Mouse (Mus musculus) thymus, adult 2 months (tissue): ENCODE results near the gene Mark3. TPM values are rescaled to one million over a fixed set of nuclear protein-coding genes. Genes with fewer than 3 reads are reported as not detected.

Source experiments
- DNase-seq: peaks from one replicate; pipeline ENCODE4 v3.0.0; 2021
- H3K27ac ChIP-seq: fragments of 200-500 bp; 2 replicates; pipeline ENCODE4 v1.5.1; 2012; ENCODE audit warnings: low read length, control low read depth; ENCODE audit not compliant: control insufficient read depth, insufficient read depth
- H3K27me3 ChIP-seq: fragments of 200-500 bp; 2 replicates; pipeline ENCODE4 v1.6.1; 2012; ENCODE audit warnings: mild to moderate bottlenecking, low read length, moderate library complexity, mixed read lengths; ENCODE audit not compliant: control insufficient read depth, insufficient read depth
- H3K36me3 ChIP-seq: fragments of 200-500 bp; 2 replicates; pipeline ENCODE4 v1.6.1; 2012; ENCODE audit warnings: mild to moderate bottlenecking, low read length, moderate library complexity; ENCODE audit not compliant: control insufficient read depth, insufficient read depth
- H3K4me1 ChIP-seq: fragments of 200-500 bp; replicated peaks from 2 replicates; pipeline ENCODE4 v1.6.1; 2012; ENCODE audit warnings: low read length; ENCODE audit not compliant: control insufficient read depth, insufficient read depth
- H3K4me3 ChIP-seq: fragments of 200-500 bp; 2 replicates; pipeline ENCODE4 v1.5.1; 2012; ENCODE audit warnings: mild to moderate bottlenecking, low read length, control low read depth, moderate library complexity; ENCODE audit not compliant: control insufficient read depth, insufficient read depth
- CTCF ChIP-seq: fragments of 200-500 bp; IDR thresholded peaks from 2 replicates; pipeline ENCODE4 v1.5.1; 2012; ENCODE audit warnings: mild to moderate bottlenecking, control low read depth, low read length, moderate library complexity, borderline replicate concordance; ENCODE audit not compliant: control insufficient read depth, poor library complexity, insufficient read depth; ENCODE audit errors: extremely low read depth
- POLR2A ChIP-seq: fragments of 200-500 bp; IDR thresholded peaks from 2 replicates; pipeline ENCODE4 v1.6.1; 2012; ENCODE audit warnings: mild to moderate bottlenecking, low read length, control low read depth, moderate library complexity; ENCODE audit not compliant: control insufficient read depth, poor library complexity, insufficient read depth; ENCODE audit errors: extremely low read depth
- WGBS: fragments of 180-500 bp; shearing (Covaris S2); methylation state at CpG from one replicate; pipeline ENCODE4 v1.1.7; 2018; 5-methylcytosine and 5-hydroxymethylcytosine counted together
- polyA plus RNA-seq: library from polyadenylated mRNA; depleted of rRNA; stranded (reverse); fragments of >200 nt; gene quantifications from 2 replicates; pipeline ENCODE4 v1.2.3, GENCODE M21; 2012

Gene Mark3
- polyA plus RNA-seq, 1 experiment: 45.9 TPM

DNA sequence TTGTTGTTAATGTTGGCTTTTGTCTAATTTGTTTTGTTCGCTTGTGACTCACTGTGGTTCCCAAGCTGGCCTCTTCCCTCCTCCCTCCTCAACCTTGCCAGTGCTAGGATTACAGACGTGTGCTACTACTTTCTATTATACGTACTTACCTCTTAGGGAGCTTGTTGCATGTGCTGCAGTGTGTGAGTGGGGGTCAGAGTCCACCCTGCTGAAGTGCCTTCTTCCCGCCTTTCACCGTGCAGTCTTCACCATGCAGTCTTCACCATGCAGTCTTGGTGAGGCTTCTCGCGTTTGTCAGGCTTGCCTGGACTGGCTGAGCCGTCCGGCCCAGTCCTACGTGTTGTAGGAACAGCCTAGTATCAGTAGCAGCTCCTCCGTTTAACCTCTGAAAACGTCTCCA is 12.9 kb downstream of the Mark3 start:
- TF ChIP-seq CTCF: no peak
- TF ChIP-seq POLR2A: no peak
- DNase-seq: no peak
- Histone ChIP-seq H3K4me3 (no peak overlapping the region), H3K36me3 (no peaks in the 10 kb centered on the region), H3K27ac (no peak overlapping the region), H3K4me1 (peaks cover 2% of the 10 kb centered on the region; the same call in 1 of the 2 replicates), H3K27me3 (no peaks in the 10 kb centered on the region)
- 95% methylated on average over 12 of the region's 12 CpGs for WGBS

DNA sequence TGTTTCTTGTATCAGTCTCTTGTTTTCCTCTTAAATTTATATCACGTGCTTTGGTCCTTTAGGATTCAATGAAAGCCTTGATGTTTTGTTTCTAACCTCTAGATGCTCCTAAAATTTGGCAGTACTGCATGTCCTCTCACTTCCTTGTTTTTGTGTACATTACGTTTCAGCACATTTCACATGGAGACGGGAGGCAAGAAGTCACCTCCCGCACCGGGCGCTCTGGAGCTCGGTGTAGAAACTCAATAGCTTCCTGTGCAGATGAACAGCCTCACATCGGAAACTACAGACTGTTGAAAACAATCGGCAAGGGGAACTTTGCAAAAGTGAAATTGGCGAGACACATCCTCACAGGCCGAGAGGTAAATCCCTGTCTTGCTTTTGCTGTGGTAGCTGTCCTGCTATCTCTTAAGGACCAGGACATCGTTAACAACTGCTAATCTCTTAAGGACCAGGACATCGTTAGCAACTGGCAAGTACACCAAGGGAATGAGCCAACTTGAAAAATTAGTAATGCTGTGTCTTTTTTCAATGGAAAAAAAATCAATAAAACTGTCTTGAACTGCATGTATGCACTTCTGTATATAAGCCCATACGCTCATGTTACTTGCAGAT is 18.2 kb downstream of the Mark3 start:
- H3K27ac ChIP-seq: no peak overlapping the region
- no peaks in the 10 kb centered on the region; the same call in 1 of the 2 replicates for H3K4me1 ChIP-seq
- no peaks in the 10 kb centered on the region for H3K27me3 ChIP-seq
- no peak overlapping the region for H3K4me3 ChIP-seq
- TF ChIP-seq CTCF (no peak), POLR2A (no peak)
- no peak for DNase-seq
- 48% methylated on average over 14 of the region's 14 CpGs for WGBS
- peaks cover 31% of the 10 kb centered on the region for H3K36me3 ChIP-seq

DNA sequence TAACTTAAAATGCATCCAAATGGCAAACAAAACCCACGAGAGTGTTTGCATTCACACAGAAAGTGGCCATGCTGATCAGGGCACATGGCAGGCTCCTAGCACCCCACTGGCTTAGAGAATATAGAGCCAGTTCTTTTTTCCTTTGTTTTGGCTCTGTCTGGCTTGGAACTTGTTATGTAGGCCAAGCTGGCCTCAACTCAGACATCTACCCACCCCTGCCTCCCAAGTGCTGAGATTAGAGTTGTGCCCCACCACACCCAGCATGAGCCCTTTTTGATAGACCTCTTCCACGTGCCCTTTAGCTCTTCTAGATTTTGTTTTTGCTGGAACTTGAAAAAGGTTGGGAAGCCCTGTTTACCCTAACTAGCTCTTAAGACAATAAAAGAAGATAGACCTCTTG is 19.5 kb downstream of the Mark3 start:
- Histone ChIP-seq H3K4me1 (no peaks in the 10 kb centered on the region; the same call in 1 of the 2 replicates), H3K4me3 (no peak overlapping the region), H3K36me3 (peaks cover 37% of the 10 kb centered on the region), H3K27me3 (no peaks in the 10 kb centered on the region), H3K27ac (no peak overlapping the region)
- no peak for DNase-seq
- 93% methylated on average over 2 of the region's 2 CpGs for WGBS
- TF ChIP-seq CTCF (no peak), POLR2A (no peak)

DNA sequence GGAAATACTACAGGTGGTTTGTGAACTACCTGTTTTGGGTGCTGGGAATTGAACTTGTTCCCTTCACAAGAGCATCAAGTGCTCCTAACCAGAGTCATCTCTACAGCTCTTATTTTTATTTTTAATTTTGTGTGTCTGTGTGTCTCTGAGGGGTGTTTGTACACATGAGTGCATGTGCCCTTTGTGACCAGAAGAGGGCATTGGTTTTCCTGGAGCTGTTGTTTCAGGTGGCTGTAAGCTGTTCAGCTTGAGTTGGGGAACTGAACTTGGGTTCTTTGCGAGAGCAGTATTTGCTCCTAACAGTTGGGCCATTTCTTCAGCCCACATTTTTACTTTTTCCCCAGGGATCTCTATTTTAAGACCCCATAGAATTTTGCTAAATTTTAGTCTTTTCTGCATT is 23.0 kb downstream of the Mark3 start:
- Histone ChIP-seq H3K4me1 (no peaks in the 10 kb centered on the region; the same call in none of the 2 replicates), H3K27ac (no peak overlapping the region), H3K27me3 (no peaks in the 10 kb centered on the region), H3K36me3 (peaks cover 40% of the 10 kb centered on the region), H3K4me3 (no peak overlapping the region)
- TF ChIP-seq POLR2A: no peak
- TF ChIP-seq CTCF: no peak
- DNase-seq: no peak
- 97% methylated on average over 1 of the region's 1 CpGs for WGBS

DNA sequence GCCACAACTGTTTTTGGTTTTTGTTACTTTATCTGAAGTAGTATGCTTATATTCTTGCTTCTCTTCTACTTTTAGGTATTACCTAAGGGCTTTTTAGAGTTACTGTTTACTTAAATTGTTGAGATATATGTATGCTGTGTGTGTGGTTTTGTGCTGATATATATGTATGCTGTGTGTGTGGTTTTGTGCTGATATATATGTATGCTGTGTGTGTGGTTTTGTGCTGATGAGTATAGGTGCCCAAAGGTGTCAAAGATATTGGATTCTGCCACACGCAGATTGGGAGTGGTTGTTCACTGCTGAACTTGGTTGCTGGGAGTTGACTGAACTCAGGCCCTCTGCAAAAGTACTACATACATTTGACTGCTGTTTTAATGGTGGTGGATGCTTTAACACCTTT is 24.6 kb downstream of the Mark3 start:
- TF ChIP-seq CTCF: no peak
- TF ChIP-seq POLR2A: no peak
- WGBS: 97% methylated on average over 1 of the region's 1 CpGs
- no peak for DNase-seq
- no peaks in the 10 kb centered on the region; the same call in 1 of the 2 replicates for H3K4me1 ChIP-seq
- H3K36me3 ChIP-seq: peaks cover 29% of the 10 kb centered on the region
- no peak overlapping the region for H3K27ac ChIP-seq
- no peaks in the 10 kb centered on the region for H3K27me3 ChIP-seq
- H3K4me3 ChIP-seq: no peak overlapping the region

DNA sequence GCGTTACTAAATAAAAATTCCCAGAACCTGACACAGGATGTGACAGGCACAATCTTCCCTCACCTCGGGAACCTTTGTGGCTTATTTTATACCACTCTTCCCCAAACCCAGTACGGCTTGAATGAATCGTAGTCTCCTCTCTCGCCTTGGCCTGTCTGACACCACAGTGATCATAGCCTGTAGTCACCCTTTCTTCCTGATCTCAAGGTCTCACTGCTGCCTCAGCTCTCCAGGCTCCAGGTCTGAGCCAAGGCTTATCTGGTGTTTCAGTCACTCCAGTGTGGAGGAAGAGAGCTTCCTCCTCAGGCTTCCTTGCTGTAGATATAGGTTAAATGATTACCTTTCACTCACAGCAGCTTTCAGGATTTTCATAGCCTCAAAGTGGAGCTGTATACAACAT is 25.3 kb downstream of the Mark3 start:
- TF ChIP-seq POLR2A: no peak
- TF ChIP-seq CTCF: no peak
- Histone ChIP-seq H3K4me3 (no peak overlapping the region), H3K27me3 (no peaks in the 10 kb centered on the region), H3K27ac (no peak overlapping the region), H3K36me3 (peaks cover 26% of the 10 kb centered on the region), H3K4me1 (no peaks in the 10 kb centered on the region; the same call in 1 of the 2 replicates)
- WGBS: 52% methylated on average over 5 of the region's 5 CpGs
- DNase-seq: no peak

DNA sequence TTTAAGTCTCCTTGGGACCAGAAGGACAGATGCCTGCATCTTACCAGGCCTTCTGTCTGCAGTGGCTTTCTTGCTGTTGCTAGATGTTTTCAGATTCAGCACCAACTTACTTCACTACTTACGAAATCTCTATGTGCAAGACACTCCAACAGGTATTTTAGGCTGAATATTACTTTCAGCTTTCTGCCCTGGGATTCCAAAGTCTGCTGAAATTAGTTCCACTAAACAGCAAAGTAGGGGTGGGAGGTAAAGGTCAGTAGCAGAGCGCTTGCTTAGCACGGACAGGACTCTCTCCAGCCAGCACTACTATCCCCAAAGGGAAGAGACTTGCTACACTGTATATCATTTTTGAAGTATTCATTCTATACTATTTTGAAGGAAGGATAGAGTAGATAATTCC is 29.5 kb downstream of the Mark3 start:
- WGBS: 96% methylated on average over 3 of the region's 3 CpGs
- DNase-seq: no peak
- no peaks in the 10 kb centered on the region; the same call in 1 of the 2 replicates for H3K4me1 ChIP-seq
- H3K4me3 ChIP-seq: no peak overlapping the region
- TF ChIP-seq CTCF: no peak
- no peak for TF ChIP-seq POLR2A
- no peaks in the 10 kb centered on the region for H3K27me3 ChIP-seq
- H3K27ac ChIP-seq: no peak overlapping the region
- H3K36me3 ChIP-seq: peaks cover 22% of the 10 kb centered on the region
